Mouse (Mus musculus): Measurements from ENCODE around the gene Spred2. TPM values are rescaled to one million over a fixed set of nuclear protein-coding genes. Genes with fewer than 3 reads are reported as not detected.

Gene Spred2
- polyA plus RNA-seq, 2 experiments = 1.0 to 3.1 TPM

DNA sequence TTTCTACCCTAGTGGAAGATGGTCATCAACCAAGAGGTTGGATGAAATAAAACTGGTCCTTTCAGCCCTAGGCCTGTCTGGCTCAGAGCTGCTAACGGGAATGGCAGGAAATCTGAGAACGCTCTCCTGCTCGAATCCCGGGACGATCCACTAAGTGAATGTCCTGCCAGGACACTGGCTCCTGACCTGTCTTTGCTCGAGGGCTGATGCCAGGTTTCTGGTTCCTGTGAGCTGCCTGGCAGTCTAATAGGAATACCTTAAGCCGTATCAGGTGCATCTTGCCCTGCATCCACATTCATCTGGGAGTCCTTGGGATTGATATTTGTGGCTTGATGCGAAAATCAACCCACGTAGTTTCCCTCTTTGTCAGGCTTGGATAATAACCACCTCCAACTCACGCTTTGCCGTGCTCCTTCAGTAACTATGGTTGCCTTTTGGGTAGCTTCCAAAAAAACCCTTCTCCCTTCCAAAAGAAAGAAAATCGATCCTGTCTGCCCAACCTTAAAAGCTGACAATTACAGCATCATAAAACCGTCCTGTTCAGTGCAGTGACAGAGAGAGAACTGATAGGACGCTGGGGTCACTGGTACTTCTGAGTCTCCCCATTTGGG lies 110.3 kb downstream of the Spred2 start:
- no peaks in the 10 kb centered on the region for H3K36me3 ChIP-seq (replicated peaks; ENCODE audit: control insufficient read depth, insufficient read depth, low read depth)
- no peak for TF ChIP-seq CTCF (IDR thresholded peaks at IDR 0.05; ENCODE audit: low read depth)
- no peak for TF ChIP-seq EP300 (IDR thresholded peaks at IDR 0.05; ENCODE audit: low read depth)
- H3K4me1 ChIP-seq (replicated peaks; ENCODE audit: control insufficient read depth in 2 of 2, insufficient read depth in 2 of 2, low read length in 1 of 2) = peaks cover 0 to 5% of the 10 kb centered on the region in 2 experiments; a peak in 2 of 4 replicates
- no peak overlapping the region for H3K4me2 ChIP-seq (ENCODE audit: low read depth)
- 69% methylated on average over 14 of the region's 14 CpGs for WGBS (ENCODE audit: insufficient replicate concordance)
- H3K27me3 ChIP-seq (ENCODE audit: control insufficient read depth, insufficient read depth, low read length) = no peaks in the 10 kb centered on the region
- no peak overlapping the region for H3K27ac ChIP-seq
- DNase-seq (ENCODE audit: low read depth in 3 of 3, low spot score in 3 of 3) (no peak), ATAC-seq (ENCODE audit: insufficient read depth) (no peak)
- H3K9me3 ChIP-seq (ENCODE audit: control insufficient read depth, low read length) = no peaks in the 10 kb centered on the region
- H3K9ac ChIP-seq (replicated peaks) = no peak overlapping the region
- no peak overlapping the region for H3K4me3 ChIP-seq (ENCODE audit: insufficient read depth in 1 of 2, low read depth in 2 of 2, low read length in 2 of 2)

DNA sequence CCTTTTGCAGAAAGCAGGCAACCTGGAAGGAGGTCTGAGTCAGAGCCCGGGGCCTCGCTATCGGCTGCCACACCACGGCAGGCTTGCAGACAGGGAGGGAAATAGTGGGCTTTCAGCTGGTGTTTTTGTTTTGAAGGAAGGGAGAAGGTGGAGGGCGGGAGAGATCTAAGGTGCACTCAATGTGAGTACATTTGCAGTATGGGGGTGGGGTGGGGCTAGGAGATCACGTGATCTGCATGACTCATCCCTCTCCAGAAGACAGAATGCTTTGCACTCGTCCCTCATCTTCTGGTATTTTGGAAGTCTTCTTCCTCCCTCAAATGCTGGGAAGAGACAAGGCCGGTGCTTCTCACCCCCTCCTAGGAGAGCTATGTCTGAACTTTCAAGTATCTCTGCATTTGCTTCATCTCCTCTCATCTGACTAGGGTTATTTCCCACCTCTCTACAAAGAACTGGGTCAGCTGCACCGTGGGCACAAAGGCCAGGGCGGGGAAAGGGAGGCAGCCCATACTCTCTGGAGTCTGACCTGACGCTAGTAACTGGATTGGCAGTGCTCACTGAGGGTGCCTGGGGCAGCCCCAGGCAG lies 111.3 kb downstream of the Spred2 start:
- Histone ChIP-seq H3K9ac (replicated peaks) (no peak overlapping the region), H3K4me1 (replicated peaks; ENCODE audit: control insufficient read depth in 2 of 2, insufficient read depth in 2 of 2, low read length in 1 of 2) (peaks cover 0 to 3% of the 10 kb centered on the region in 2 experiments; a peak in 2 of 4 replicates), H3K27me3 (ENCODE audit: control insufficient read depth, insufficient read depth, low read length) (no peaks in the 10 kb centered on the region), H3K36me3 (replicated peaks; ENCODE audit: control insufficient read depth, insufficient read depth, low read depth) (no peaks in the 10 kb centered on the region), H3K9me3 (ENCODE audit: control insufficient read depth, low read length) (no peaks in the 10 kb centered on the region), H3K4me2 (ENCODE audit: low read depth) (no peak overlapping the region), H3K27ac (no peak overlapping the region), H3K4me3 (ENCODE audit: insufficient read depth in 1 of 2, low read depth in 2 of 2, low read length in 2 of 2) (no peak overlapping the region)
- DNase-seq (ENCODE audit: low read depth in 3 of 3, low spot score in 3 of 3) = peak in 1 of 3 experiments; percentile 36
- 34% methylated on average over 11 of the region's 11 CpGs for WGBS (ENCODE audit: insufficient replicate concordance)
- TF ChIP-seq EP300 (IDR thresholded peaks at IDR 0.05; ENCODE audit: low read depth) (no peak), CTCF (IDR thresholded peaks at IDR 0.05; ENCODE audit: low read depth) (no peak)
- ATAC-seq (ENCODE audit: insufficient read depth) = peak; percentile 60; the same call in 1 of the 2 replicates

DNA sequence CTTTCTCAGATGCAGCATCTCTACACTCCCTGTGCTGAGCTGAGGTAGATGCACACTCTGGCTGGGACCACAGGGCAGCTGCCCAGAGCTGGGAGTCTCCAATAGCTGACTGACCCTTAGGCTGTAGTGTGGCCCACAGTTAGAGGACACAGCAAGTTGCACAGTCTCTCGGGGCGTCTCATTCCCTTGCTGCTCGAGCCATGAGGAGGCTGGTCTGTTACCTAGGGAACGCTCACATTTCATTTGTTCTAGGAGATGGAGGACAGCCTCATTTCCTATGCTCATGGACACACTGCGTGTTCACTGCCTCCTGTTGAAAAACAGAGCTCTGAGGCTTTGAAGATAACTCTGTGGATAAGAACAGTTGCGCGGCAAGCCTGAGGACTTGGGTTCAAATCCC lies 111.8 kb downstream of the Spred2 start:
- TF ChIP-seq CTCF (IDR thresholded peaks at IDR 0.05; ENCODE audit: low read depth) (no peak), EP300 (IDR thresholded peaks at IDR 0.05; ENCODE audit: low read depth) (no peak)
- no peaks in the 10 kb centered on the region for H3K9me3 ChIP-seq (ENCODE audit: control insufficient read depth, low read length)
- H3K4me3 ChIP-seq (ENCODE audit: insufficient read depth in 1 of 2, low read depth in 2 of 2, low read length in 2 of 2) = no peak overlapping the region
- H3K9ac ChIP-seq (replicated peaks) = no peak overlapping the region
- H3K36me3 ChIP-seq (replicated peaks; ENCODE audit: control insufficient read depth, insufficient read depth, low read depth) = no peaks in the 10 kb centered on the region
- H3K4me1 ChIP-seq (replicated peaks; ENCODE audit: control insufficient read depth in 2 of 2, insufficient read depth in 2 of 2, low read length in 1 of 2) = peaks cover 0 to 3% of the 10 kb centered on the region in 2 experiments; a peak in 2 of 4 replicates
- 76% methylated on average over 7 of the region's 7 CpGs for WGBS (ENCODE audit: insufficient replicate concordance)
- ATAC-seq (ENCODE audit: insufficient read depth) (no peak), DNase-seq (ENCODE audit: low read depth in 3 of 3, low spot score in 3 of 3) (no peak)
- H3K27me3 ChIP-seq (ENCODE audit: control insufficient read depth, insufficient read depth, low read length) = no peaks in the 10 kb centered on the region
- H3K27ac ChIP-seq = no peak overlapping the region
- no peak overlapping the region for H3K4me2 ChIP-seq (ENCODE audit: low read depth)

DNA sequence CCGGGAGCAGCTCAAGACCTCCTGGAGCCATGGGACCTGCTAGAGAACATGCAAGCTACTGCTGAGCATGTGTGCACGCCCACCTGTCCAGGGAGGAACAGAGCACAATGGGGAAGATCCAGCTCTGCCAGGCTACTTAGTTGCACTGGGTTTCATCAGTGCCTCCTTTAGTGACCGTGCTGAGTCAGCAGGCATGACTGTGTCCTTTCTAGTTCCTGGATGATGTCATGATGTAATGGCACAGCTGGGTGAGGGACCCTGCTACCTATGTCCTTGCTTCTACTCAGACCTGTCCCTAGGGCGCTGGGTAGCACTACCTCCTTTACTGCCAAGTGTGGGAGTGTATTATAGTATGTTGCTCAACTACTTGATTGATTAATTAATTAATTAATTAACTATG lies 113.6 kb downstream of the Spred2 start:
- no peaks in the 10 kb centered on the region for H3K9me3 ChIP-seq (ENCODE audit: control insufficient read depth, low read length)
- H3K9ac ChIP-seq (replicated peaks) = no peak overlapping the region
- TF ChIP-seq EP300 (IDR thresholded peaks at IDR 0.05; ENCODE audit: low read depth) (no peak), CTCF (IDR thresholded peaks at IDR 0.05; ENCODE audit: low read depth) (no peak)
- DNase-seq (ENCODE audit: low read depth in 3 of 3, low spot score in 3 of 3) (no peak), ATAC-seq (ENCODE audit: insufficient read depth) (no peak)
- H3K27ac ChIP-seq = no peak overlapping the region
- no peaks in the 10 kb centered on the region for H3K27me3 ChIP-seq (ENCODE audit: control insufficient read depth, insufficient read depth, low read length)
- no peak overlapping the region for H3K4me3 ChIP-seq (ENCODE audit: insufficient read depth in 1 of 2, low read depth in 2 of 2, low read length in 2 of 2)
- WGBS (ENCODE audit: insufficient replicate concordance) = 67% methylated on average over 4 of the region's 4 CpGs
- H3K4me1 ChIP-seq (replicated peaks; ENCODE audit: control insufficient read depth in 2 of 2, insufficient read depth in 2 of 2, low read length in 1 of 2) = peaks cover 0 to 3% of the 10 kb centered on the region in 2 experiments; a peak in 3 of 4 replicates
- H3K36me3 ChIP-seq (replicated peaks; ENCODE audit: control insufficient read depth, insufficient read depth, low read depth) = no peaks in the 10 kb centered on the region
- no peak overlapping the region for H3K4me2 ChIP-seq (ENCODE audit: low read depth)

DNA sequence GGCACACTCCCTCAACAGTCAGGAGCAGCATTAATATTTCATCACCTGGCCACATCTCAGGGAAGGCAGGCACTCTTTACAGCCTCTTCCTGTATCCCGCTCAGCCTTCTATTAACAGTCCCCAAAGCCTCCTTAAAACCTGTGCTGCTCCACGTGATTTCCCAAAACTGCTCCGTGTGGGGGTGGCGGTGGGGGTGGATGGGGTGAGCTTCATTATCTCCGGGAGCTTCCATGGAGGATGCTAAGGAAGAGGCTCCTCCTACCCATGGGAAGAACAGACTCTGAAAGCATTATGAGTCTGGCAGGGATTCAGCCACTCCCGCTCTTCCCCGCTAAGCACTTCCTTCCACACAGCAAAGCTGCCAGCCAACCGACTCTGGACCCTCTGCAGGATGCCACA lies 114.5 kb downstream of the Spred2 start:
- no peaks in the 10 kb centered on the region for H3K27me3 ChIP-seq (ENCODE audit: control insufficient read depth, insufficient read depth, low read length)
- 50% methylated on average over 8 of the region's 8 CpGs for WGBS (ENCODE audit: insufficient replicate concordance)
- H3K9me3 ChIP-seq (ENCODE audit: control insufficient read depth, low read length) = no peaks in the 10 kb centered on the region
- H3K36me3 ChIP-seq (replicated peaks; ENCODE audit: control insufficient read depth, insufficient read depth, low read depth) = no peaks in the 10 kb centered on the region
- peaks cover 4 to 11% of the 10 kb centered on the region in 2 experiments; a peak in 3 of 4 replicates for H3K4me1 ChIP-seq (replicated peaks; ENCODE audit: control insufficient read depth in 2 of 2, insufficient read depth in 2 of 2, low read length in 1 of 2)
- H3K4me3 ChIP-seq (ENCODE audit: insufficient read depth in 1 of 2, low read depth in 2 of 2, low read length in 2 of 2) = no peak overlapping the region
- H3K27ac ChIP-seq = no peak overlapping the region
- ATAC-seq (ENCODE audit: insufficient read depth) (no peak), DNase-seq (ENCODE audit: low read depth in 3 of 3, low spot score in 3 of 3) (no peak)
- no peak overlapping the region for H3K9ac ChIP-seq (replicated peaks)
- TF ChIP-seq EP300 (IDR thresholded peaks at IDR 0.05; ENCODE audit: low read depth) (no peak), CTCF (IDR thresholded peaks at IDR 0.05; ENCODE audit: low read depth) (no peak)
- no peak overlapping the region for H3K4me2 ChIP-seq (ENCODE audit: low read depth)
